Mouse (Mus musculus) erythroblast, adult 5-6 weeks (primary cell): ENCODE data around the gene Gng8. TPM values are rescaled to one million over a fixed set of nuclear protein-coding genes. Genes with fewer than 3 reads are reported as not detected.

Experiments
- ATAC-seq: replicated peaks from 2 replicates; pipeline ENCODE4 v1.8.0; 2016; ENCODE audit warnings: moderate number of reproducible peaks, mild to moderate bottlenecking, moderate TSS enrichment, inconsistent platforms; ENCODE audit not compliant: poor library complexity, low FRiP score, severe bottlenecking
- total RNA-seq, 2 experiments: library from RNA; stranded (forward) in 1 of 2; stranded (reverse) in 1 of 2; fragments of 150-400 nt in 1 of 2; fragments of 200-764, 138-1000 nt in 1 of 2; gene quantifications; 2 replicates each; pipeline versions ENCODE4 v1.2.3 to v1.2.4; 2015 to 2017; ENCODE audit warnings: low replicate concordance in 2 of 2

Gene Gng8
- total RNA-seq, 2 experiments from 2014 or later, result not detected

DNA sequence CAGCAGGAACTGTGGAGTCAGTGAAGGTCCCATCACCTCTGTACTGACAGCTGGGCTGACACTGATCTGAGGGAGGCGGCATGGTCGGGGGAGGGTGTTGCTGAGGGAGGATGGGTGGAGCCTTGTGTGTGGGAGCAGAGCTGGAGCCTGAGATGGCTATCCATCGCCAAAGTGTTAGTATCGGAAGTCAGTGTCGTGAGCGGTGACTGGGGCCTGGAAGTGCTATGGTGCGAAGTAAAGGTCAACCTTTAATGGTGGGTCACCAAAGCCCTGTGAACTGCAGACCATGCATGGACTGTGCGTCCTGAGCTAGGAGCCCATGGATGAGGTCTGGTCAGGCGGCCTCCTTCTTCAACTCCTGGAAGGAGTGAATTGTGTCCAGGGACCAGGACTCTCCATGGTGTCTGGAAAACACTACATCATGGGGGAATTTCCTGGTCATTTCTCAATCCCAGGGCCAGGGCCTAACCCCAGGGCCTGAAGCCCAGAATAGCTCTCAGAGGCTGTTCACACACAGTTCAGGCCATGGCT lies 14.0 kb downstream of the Gng8 start:
- ATAC-seq, result no peak

DNA sequence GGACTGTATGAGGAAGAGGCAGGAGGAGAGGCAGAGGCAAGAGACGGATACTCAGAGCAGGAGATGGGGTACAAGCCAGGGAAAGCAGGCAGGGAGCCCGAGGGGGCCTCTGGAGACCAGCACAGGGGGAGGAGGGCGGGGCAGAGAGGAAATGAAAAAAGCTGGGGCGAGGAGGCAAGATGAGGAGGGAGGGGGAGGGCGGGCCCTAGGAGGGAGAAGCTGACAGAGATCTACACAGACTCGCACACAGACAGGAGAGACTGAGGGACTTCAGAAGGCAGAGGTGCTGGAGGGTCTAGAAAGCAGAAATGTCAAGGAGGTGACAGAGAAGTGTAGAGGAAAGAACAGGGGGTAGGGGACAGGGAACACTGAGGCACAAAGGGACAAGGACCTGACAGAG lies 14.7 kb downstream of the Gng8 start, which contains the start of gene Ptgir:
TSS of gene Ptgir (plus strand) at position 210 of the 400 bp plus-strand sequence.
- no peak for ATAC-seq

DNA sequence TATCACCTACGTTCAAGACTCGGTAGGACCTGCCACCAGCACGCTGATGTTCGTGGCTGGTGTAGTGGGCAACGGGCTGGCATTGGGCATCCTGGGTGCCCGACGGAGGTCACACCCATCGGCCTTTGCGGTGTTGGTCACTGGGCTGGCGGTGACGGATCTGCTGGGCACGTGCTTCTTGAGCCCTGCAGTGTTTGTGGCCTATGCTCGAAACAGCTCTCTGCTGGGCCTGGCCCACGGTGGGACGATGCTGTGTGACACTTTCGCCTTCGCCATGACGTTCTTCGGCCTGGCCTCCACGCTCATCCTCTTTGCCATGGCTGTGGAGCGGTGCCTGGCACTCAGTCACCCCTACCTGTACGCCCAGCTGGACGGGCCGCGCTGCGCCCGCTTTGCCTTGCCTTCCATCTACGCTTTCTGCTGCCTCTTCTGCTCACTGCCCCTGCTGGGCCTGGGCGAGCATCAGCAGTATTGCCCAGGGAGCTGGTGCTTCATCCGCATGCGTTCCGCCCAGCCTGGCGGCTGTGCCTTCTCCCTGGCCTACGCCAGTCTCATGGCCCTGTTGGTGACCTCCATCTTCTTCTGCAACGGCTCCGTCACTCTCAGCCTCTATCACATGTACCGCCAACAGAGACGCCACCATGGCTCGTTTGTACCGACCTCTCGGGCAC lies 15.4 kb downstream of the Gng8 start:
- ATAC-seq, result no peak

- no peak for ATAC-seq
Observed at GRCm38 (mm10) chr7:16907842-16908241, 16.3 kb downstream of the Gng8 start.

GRCm38 (mm10) chr7:16908367-16908766 lies 16.8 kb downstream of the Gng8 start:
- ATAC-seq, result no peak

- ATAC-seq, result no peak
Observed at GRCm38 (mm10) chr7:16908859-16909258, 17.3 kb downstream of the Gng8 start.

- no peak for ATAC-seq
Observed at GRCm38 (mm10) chr7:16909909-16910308, 18.3 kb downstream of the Gng8 start.

GRCm38 (mm10) chr7:16911904-16912303 lies 20.3 kb downstream of the Gng8 start:
- no peak for ATAC-seq

GRCm38 (mm10) chr7:16912360-16912759 lies 20.8 kb downstream of the Gng8 start:
- ATAC-seq, result no peak

DNA sequence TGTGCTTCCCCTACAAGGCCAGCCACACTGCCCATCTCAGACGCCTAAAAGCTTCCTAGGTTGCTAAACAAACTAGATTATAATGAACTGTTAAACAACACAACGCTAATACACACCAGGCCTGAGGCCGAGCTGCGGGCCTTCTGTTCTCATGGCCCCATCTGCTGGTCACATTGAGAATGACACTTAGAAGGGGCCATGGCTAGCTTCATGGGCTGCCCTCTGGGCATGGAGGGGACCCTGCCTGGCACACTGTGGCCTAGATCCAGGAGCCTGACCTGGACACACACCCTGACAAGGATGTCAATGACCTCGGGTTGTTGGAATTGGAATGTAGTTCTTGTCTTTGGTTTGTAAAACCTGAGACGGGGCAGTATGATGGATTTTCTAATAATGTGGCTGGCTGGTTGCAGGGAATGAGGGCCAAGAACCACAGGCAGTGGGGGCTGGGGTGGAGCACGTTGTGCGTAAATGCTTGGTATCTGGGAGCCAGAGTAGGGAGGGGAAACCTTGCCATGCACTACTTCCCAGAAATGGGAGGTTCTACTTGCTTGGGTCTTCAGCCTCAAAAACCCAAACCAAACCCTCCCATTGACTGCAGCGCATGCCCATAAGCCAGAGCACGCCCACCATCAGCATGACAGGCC lies 22.3 kb downstream of the Gng8 start:
- peak; percentile 83 for ATAC-seq

- no peak for ATAC-seq
Observed at GRCm38 (mm10) chr7:16914453-16915343, 23.1 kb downstream of the Gng8 start.

DNA sequence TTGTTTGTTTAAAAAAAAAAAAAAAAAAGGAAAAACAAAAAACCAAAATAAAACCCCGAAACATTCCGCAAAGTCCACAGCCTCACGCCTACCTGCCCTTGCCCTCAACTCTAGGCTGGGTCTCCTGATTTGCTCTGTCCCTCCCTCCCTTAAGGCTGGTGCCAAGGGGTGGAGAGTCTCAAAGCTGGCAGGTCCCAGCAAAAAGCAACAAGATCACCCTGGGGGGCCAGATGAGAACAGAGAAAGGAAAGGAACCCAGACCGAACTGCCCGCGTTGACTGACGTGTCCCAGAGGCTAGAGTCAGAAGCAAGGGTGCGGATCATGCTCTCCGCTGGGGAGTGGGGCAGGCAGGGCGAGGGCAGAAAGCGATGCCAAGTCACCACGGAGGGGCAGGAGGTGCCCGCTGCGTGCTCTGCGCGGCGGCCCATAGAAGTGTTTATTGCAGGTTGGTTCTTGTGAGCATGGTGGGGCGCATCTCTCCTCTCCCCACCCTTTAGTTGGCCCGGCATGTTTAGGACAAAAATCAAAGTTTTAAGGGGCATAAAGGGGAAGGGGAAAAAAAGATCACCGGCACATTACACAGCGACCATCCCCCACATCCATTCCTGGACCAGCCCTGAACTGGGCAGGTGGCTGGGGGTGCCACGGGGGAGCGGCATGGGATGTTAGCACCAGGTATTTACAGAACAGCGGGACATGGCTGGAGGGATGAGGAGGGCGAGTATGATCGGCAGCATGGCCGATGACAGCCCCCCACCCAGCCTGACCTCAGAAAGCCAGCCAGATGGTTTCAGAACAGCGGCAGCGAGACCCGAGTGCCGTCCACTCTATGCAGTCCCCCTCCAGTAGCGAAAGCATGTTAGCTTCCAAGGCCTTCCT lies 24.1 kb downstream of the Gng8 start:
- ATAC-seq, result no peak

DNA sequence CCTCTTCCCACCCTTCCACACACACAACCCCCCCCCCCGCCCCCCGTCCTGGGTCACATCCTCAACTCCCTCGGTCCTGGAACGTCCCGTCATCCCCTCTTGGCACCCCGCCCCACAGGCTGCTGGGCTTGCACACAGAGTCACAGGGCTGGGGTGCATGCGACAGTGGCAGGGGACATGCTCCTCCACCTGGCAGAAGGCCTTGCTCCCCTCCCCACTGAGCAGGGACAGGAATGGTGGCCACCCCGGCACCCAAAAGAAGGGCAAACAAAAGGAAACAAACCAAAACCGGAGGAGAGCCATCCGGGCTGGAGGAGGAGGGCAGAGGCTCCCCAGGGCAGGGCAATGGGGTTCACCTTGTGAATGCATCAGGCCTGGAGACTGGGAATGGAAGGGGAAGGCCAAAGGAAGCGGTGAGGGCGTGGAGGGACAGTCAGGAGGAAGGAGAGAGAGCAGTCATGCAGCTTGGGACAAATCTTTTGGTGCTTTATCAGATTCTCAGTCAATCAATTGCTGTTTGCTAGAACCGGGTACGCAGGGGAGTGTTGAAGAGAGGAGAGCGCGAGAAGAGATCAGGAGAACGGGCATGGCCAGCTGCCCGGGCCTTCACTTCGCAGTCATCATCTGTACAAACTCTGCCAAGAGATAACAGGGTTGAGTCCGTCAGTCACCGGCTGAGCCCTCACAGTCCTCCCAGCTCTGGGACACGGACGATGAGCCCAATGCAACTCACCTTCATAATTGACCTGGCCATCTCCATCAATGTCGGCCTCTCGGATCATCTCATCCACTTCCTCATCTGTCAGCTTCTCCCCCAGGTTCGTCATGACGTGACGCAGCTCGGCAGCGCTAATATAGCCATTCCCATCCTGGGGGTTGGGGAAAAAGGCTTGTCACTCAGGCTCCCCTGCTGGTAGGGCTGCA lies 25.0 kb downstream of the Gng8 start:
- ATAC-seq, result no peak

GRCm38 (mm10) chr7:16917447-16917846 lies 25.9 kb downstream of the Gng8 start:
- ATAC-seq, result no peak

DNA sequence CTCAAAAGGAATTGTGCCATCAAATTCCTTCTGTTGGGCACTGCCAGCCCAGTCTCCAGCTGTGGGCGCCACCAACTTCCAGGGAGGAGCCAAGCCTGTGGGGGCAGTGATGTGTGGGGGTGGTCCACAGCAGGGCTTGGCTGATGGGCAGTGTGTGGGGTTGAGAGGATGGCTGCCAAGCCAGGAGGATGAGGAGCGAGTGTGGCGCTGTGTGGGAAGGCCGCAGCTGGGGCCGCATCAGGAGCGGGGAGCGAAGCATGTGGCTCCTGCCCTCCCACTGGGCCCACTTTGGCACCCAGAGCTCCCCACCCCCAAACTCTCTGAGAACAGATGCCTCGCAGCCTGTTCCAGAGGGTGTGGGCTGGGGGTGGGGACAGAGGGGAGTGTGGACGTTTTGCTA lies 26.4 kb downstream of the Gng8 start:
- ATAC-seq, result no peak

DNA sequence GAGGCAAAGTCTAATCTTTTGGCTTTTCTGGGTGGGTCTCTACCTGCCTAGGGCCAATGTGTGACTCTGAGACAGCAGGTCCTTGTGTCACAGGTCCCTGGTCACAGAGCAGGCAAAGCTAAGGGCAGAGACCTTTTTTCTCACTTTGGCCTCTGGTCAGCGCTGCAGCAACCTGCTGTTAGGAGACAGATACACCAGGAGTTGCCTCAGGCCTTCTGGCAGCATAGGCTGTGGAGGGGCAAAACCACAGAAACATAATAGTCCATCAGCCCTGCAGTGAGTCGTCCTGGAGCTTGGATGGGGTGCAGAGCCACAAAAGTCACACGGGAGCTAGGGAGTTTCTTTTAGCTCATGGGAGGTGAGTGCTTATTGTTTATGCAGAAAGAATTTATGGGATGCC lies 27.1 kb downstream of the Gng8 start:
- ATAC-seq, result no peak

GRCm38 (mm10) chr7:16919395-16920149 lies 28.0 kb downstream of the Gng8 start:
- peak; percentile 62 for ATAC-seq

- no peak for ATAC-seq
Observed at GRCm38 (mm10) chr7:16920150-16920579, 28.6 kb downstream of the Gng8 start.
